Mouse (Mus musculus) liver, postnatal 0 days (tissue): ENCODE measurements at regions not wholly inside any gene's neighbourhood (a gene's known extent, or its start where the extent isn't known, plus 50 kb on each side); places are given as distances from the start of the nearest gene placed in this dataset.

Source experiments
- CTCF ChIP-seq: sonication (generic); IDR thresholded peaks from 2 replicates; pipeline ENCODE4 v1.5.1; 2016; ENCODE audit warnings: antibody characterized with exemption, low read depth
- EP300 ChIP-seq: IDR thresholded peaks from 2 replicates; pipeline ENCODE4 v1.6.1; 2016; ENCODE audit warnings: antibody characterized with exemption, low read depth, mild to moderate bottlenecking

DNA sequence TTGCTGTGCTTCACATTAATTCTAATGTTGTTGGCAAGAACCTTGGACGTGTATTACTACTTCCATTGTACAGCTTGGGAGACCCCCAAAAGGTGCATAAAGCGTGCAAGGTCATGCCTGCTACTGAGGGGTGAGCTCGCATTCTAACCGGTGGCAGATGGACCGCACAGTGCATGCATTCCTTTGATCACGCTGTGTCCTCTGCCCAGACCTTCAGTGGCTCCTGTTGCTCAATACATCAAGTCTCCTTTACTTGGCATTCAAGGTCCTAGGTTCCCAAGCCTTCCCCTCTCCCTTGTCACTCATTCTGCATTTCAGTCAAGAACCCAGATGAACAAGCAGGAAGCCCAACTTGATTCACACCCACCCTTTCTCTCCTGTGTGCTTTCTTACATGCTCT is 156.4 kb upstream of the Pgrmc2 start:
- TF ChIP-seq EP300: no peak
- TF ChIP-seq CTCF: no peak
